Mouse (Mus musculus): ENCODE measurements around the gene Arrdc5. TPM values are rescaled to one million over a fixed set of nuclear protein-coding genes. Genes with fewer than 3 reads are reported as not detected.
A peak's percentile ranks its signal among the peaks of the same experiment; 100 is the strongest.

Arrdc5 gene
- polyA plus RNA-seq, 1 experiment = not detected

GRCm38 (mm10) chr17:56273482-56273881 lies 26.6 kb downstream of the Arrdc5 start:
- H3K4me3 ChIP-seq (ENCODE audit: insufficient read depth, low read length) = no peak overlapping the region
- peaks cover 5% of the 10 kb centered on the region for H3K4me1 ChIP-seq (ENCODE audit: control insufficient read depth, insufficient read depth, low read length)
- no peak overlapping the region for H3K27ac ChIP-seq (ENCODE audit: insufficient read depth, low read length)
- TF ChIP-seq POLR2A (IDR thresholded peaks at IDR 0.05; ENCODE audit: low read depth, low read length) (no peak), CTCF (IDR thresholded peaks at IDR 0.05; ENCODE audit: borderline replicate concordance, insufficient read depth, low read length) (no peak)

GRCm38 (mm10) chr17:56272644-56273043 lies 27.4 kb downstream of the Arrdc5 start:
- H3K4me1 ChIP-seq (ENCODE audit: control insufficient read depth, insufficient read depth, low read length) = peaks cover 2% of the 10 kb centered on the region
- no peak overlapping the region for H3K4me3 ChIP-seq (ENCODE audit: insufficient read depth, low read length)
- no peak overlapping the region for H3K27ac ChIP-seq (ENCODE audit: insufficient read depth, low read length)
- no peak for TF ChIP-seq POLR2A (IDR thresholded peaks at IDR 0.05; ENCODE audit: low read depth, low read length)
- no peak for TF ChIP-seq CTCF (IDR thresholded peaks at IDR 0.05; ENCODE audit: borderline replicate concordance, insufficient read depth, low read length)

- Histone ChIP-seq H3K4me1 (ENCODE audit: control insufficient read depth, insufficient read depth, low read length) (peaks cover 2% of the 10 kb centered on the region), H3K4me3 (ENCODE audit: insufficient read depth, low read length) (no peak overlapping the region), H3K27ac (ENCODE audit: insufficient read depth, low read length) (no peak overlapping the region)
- TF ChIP-seq CTCF (IDR thresholded peaks at IDR 0.05; ENCODE audit: borderline replicate concordance, insufficient read depth, low read length) = no peak
- no peak for TF ChIP-seq POLR2A (IDR thresholded peaks at IDR 0.05; ENCODE audit: low read depth, low read length)
These were observed 28.4 kb downstream of the Arrdc5 start for GRCm38 (mm10) chr17:56271609-56272253.

GRCm38 (mm10) chr17:56269741-56270140 lies 30.3 kb downstream of the Arrdc5 start:
- no peak for TF ChIP-seq POLR2A (IDR thresholded peaks at IDR 0.05; ENCODE audit: low read depth, low read length)
- Histone ChIP-seq H3K27ac (ENCODE audit: insufficient read depth, low read length) (no peak overlapping the region), H3K4me3 (ENCODE audit: insufficient read depth, low read length) (no peak overlapping the region), H3K4me1 (ENCODE audit: control insufficient read depth, insufficient read depth, low read length) (peaks cover 8% of the 10 kb centered on the region)

DNA sequence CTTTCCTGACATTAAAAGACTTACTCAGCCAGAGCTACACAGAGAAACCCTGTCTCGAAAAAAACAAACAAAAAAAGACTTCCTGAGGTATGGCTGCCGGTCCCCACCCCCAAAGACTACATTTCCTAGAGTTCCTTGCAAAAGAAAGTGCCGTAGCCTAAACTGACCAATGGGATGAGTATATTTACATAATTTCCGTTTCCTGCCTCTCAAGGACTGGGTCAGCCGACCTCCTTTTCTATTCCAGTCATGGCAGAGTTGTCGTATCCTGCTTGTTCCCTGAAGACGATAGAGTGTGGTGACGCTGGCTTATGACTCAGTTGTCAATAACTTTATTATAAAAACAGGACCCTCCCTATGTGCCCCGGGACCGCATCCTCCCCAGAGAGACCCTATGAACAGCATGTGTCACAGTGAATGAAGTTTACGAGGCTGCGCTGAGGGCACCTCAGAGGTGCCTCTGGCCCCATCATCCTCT lies 30.9 kb downstream of the Arrdc5 start:
- Histone ChIP-seq H3K27ac (ENCODE audit: insufficient read depth, low read length) (peak overlapping the region; percentile 79), H3K4me3 (ENCODE audit: insufficient read depth, low read length) (no peak overlapping the region), H3K4me1 (ENCODE audit: control insufficient read depth, insufficient read depth, low read length) (peaks cover 8% of the 10 kb centered on the region)
- TF ChIP-seq CTCF (IDR thresholded peaks at IDR 0.05; ENCODE audit: borderline replicate concordance, insufficient read depth, low read length) = no peak
- peak; percentile 74 for TF ChIP-seq POLR2A (IDR thresholded peaks at IDR 0.05; ENCODE audit: low read depth, low read length)

GRCm38 (mm10) chr17:56266271-56266670 lies 33.8 kb downstream of the Arrdc5 start:
- H3K4me3 ChIP-seq (ENCODE audit: insufficient read depth, low read length) = no peak overlapping the region
- peaks cover 8% of the 10 kb centered on the region; the same call in 1 of the 2 replicates for H3K4me1 ChIP-seq (ENCODE audit: control insufficient read depth, insufficient read depth, low read length)
- H3K27ac ChIP-seq (ENCODE audit: insufficient read depth, low read length) = peak overlapping the region; percentile 83
- TF ChIP-seq POLR2A (IDR thresholded peaks at IDR 0.05; ENCODE audit: low read depth, low read length) = peak; percentile 19; the same call in 1 of the 2 replicates
- TF ChIP-seq CTCF (IDR thresholded peaks at IDR 0.05; ENCODE audit: borderline replicate concordance, insufficient read depth, low read length) = no peak

DNA sequence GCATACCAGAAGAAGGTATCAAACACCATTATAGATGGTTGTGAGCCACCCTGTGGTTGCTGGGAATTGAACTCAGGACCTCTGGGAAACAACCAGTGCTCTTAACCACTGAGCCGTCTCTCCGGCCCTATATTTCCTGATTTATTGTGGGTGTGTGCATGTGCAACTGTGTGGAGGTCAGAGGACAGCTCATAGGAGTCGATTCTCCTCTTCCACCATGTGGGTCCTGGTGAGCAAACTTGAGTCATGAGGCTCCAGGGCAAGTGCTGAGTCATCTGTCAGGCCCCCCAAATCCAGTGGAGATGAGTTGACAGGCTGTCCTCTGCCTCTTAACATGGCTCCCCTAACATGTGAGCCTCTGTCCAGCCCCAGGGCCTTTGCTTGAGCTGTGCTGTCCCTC lies 34.2 kb downstream of the Arrdc5 start:
- Histone ChIP-seq H3K4me1 (ENCODE audit: control insufficient read depth, insufficient read depth, low read length) (peaks cover 8% of the 10 kb centered on the region; the same call in 1 of the 2 replicates), H3K27ac (ENCODE audit: insufficient read depth, low read length) (peak overlapping the region; percentile 83), H3K4me3 (ENCODE audit: insufficient read depth, low read length) (no peak overlapping the region)
- TF ChIP-seq POLR2A (IDR thresholded peaks at IDR 0.05; ENCODE audit: low read depth, low read length) (no peak), CTCF (IDR thresholded peaks at IDR 0.05; ENCODE audit: borderline replicate concordance, insufficient read depth, low read length) (no peak)

DNA sequence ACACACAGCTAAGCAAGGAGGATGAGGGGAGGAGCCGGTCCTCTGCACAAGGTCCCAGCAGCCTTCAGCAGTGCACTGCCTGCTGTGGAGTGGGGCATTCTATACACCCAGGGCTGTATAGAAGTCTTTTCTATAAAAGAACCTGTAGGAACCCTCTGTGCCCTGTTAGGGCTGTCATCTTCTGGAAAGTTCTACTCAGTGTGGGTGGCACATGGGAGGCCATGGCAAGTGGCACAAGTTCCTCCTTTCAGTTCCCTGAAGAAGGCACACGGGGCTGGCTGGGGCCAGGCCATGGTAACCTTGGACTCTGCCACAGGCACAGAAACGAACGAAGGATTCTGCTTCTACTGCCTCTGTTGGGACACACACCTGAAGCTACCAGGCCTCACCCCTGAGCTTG lies 35.1 kb downstream of the Arrdc5 start:
- H3K4me1 ChIP-seq (ENCODE audit: control insufficient read depth, insufficient read depth, low read length) = peaks cover 12% of the 10 kb centered on the region
- H3K4me3 ChIP-seq (ENCODE audit: insufficient read depth, low read length) = no peak overlapping the region
- TF ChIP-seq CTCF (IDR thresholded peaks at IDR 0.05; ENCODE audit: borderline replicate concordance, insufficient read depth, low read length) = no peak
- no peak for TF ChIP-seq POLR2A (IDR thresholded peaks at IDR 0.05; ENCODE audit: low read depth, low read length)
- H3K27ac ChIP-seq (ENCODE audit: insufficient read depth, low read length) = peak overlapping the region; percentile 7; the same call in 1 of the 2 replicates

DNA sequence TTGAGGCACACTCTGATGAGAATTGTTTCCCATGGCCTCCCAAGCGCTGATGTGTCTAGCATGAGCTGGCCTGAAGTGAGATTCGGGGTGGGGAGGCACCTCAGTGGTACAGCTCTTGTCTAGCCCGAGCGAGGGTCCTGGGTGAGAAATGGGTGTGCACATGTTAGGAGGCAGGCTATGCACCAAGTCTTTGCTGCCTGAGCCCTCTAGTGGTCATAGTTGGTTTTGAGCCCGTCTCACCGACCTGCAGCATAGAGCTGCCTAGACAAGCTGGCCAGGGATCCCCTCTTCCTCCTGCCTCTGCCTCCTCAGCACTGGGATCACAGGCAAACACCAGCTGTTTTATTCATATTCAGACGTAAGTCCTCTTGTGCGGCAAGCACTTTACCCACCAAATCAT lies 36.1 kb downstream of the Arrdc5 start:
- H3K4me3 ChIP-seq (ENCODE audit: insufficient read depth, low read length) = no peak overlapping the region
- H3K27ac ChIP-seq (ENCODE audit: insufficient read depth, low read length) = no peak overlapping the region
- TF ChIP-seq CTCF (IDR thresholded peaks at IDR 0.05; ENCODE audit: borderline replicate concordance, insufficient read depth, low read length) (peak; percentile 83; the same call in 1 of the 2 replicates), POLR2A (IDR thresholded peaks at IDR 0.05; ENCODE audit: low read depth, low read length) (no peak)
- peaks cover 12% of the 10 kb centered on the region for H3K4me1 ChIP-seq (ENCODE audit: control insufficient read depth, insufficient read depth, low read length)

- H3K4me1 ChIP-seq (ENCODE audit: control insufficient read depth, insufficient read depth, low read length) = peaks cover 12% of the 10 kb centered on the region
- no peak overlapping the region for H3K27ac ChIP-seq (ENCODE audit: insufficient read depth, low read length)
- TF ChIP-seq CTCF (IDR thresholded peaks at IDR 0.05; ENCODE audit: borderline replicate concordance, insufficient read depth, low read length) (no peak), POLR2A (IDR thresholded peaks at IDR 0.05; ENCODE audit: low read depth, low read length) (no peak)
- H3K4me3 ChIP-seq (ENCODE audit: insufficient read depth, low read length) = no peak overlapping the region
These were observed 37.4 kb downstream of the Arrdc5 start for GRCm38 (mm10) chr17:56262645-56263094.

Measured in embryonic fibroblast, embryonic 13.5 days (primary cell).